Mouse (Mus musculus) liver, embryonic 16.5 days (tissue): ENCODE data around the gene Tbx2. TPM values are rescaled to one million over a fixed set of nuclear protein-coding genes. Genes with fewer than 3 reads are reported as not detected.

ENCODE experiments used
- ATAC-seq: fragments of 200-750 bp; cut with Nextera tagmentation; 2 replicates; pipeline ENCODE4 v1.8.0; 2017; ENCODE audit warnings: low read depth, mild to moderate bottlenecking, moderate number of reproducible peaks, moderate library complexity
- H3K27ac ChIP-seq: fragments of 300-500 bp; sonication (generic); 2 replicates; pipeline ENCODE4 v1.5.1; 2014; ENCODE audit warnings: mild to moderate bottlenecking, low read length
- H3K27me3 ChIP-seq: fragments of 300-500 bp; sonication (generic); 2 replicates; pipeline ENCODE4 v1.6.1; 2014; ENCODE audit warnings: low read depth, low read length, mixed read lengths; ENCODE audit not compliant: control insufficient read depth, insufficient read depth
- H3K36me3 ChIP-seq: fragments of 300-500 bp; sonication (generic); 2 replicates; pipeline ENCODE4 v1.6.1; 2014; ENCODE audit warnings: mild to moderate bottlenecking; ENCODE audit not compliant: control insufficient read depth, insufficient read depth
- H3K4me1 ChIP-seq: fragments of 300-500 bp; sonication (generic); 2 replicates; pipeline ENCODE4 v1.6.1; 2014; ENCODE audit warnings: low read depth, low read length, mixed read lengths; ENCODE audit not compliant: control insufficient read depth
- H3K4me2 ChIP-seq: fragments of 300-500 bp; sonication (generic); 2 replicates; pipeline ENCODE4 v1.6.1; 2014; ENCODE audit warnings: low read depth, low read length, mixed read lengths
- H3K4me3 ChIP-seq: fragments of 300-500 bp; sonication (generic); 2 replicates; pipeline ENCODE4 v1.5.1; 2014; ENCODE audit warnings: low read depth, mild to moderate bottlenecking, low read length
- H3K9ac ChIP-seq: fragments of 300-500 bp; sonication (generic); 2 replicates; pipeline ENCODE4 v1.6.1; 2014; ENCODE audit warnings: low read depth, low read length
- H3K9me3 ChIP-seq: fragments of 300-500 bp; sonication (generic); replicated peaks from 2 replicates; pipeline ENCODE4 v1.6.1; 2016; ENCODE audit warnings: low read length; ENCODE audit not compliant: control insufficient read depth
- WGBS: fragments of 180-500 bp; shearing (Covaris S2); extraction: QIAGEN DNeasy Blood & Tissue Kit; methylation state at CpG from one replicate; pipeline ENCODE4 v1.1.7; 2014; ENCODE audit not compliant: insufficient replicate concordance; 5-methylcytosine and 5-hydroxymethylcytosine counted together
- polyA plus RNA-seq: library from polyadenylated mRNA; unstranded; fragments of >200 nt; fragmentation: Nextera tagmentation; extraction: Ambion mirVana; gene quantifications from 2 replicates; pipeline ENCODE4 v1.2.1, GENCODE M21; 2015

Gene Tbx2
- polyA plus RNA-seq, 1 experiment from 2014 or later = 0.26 TPM

DNA sequence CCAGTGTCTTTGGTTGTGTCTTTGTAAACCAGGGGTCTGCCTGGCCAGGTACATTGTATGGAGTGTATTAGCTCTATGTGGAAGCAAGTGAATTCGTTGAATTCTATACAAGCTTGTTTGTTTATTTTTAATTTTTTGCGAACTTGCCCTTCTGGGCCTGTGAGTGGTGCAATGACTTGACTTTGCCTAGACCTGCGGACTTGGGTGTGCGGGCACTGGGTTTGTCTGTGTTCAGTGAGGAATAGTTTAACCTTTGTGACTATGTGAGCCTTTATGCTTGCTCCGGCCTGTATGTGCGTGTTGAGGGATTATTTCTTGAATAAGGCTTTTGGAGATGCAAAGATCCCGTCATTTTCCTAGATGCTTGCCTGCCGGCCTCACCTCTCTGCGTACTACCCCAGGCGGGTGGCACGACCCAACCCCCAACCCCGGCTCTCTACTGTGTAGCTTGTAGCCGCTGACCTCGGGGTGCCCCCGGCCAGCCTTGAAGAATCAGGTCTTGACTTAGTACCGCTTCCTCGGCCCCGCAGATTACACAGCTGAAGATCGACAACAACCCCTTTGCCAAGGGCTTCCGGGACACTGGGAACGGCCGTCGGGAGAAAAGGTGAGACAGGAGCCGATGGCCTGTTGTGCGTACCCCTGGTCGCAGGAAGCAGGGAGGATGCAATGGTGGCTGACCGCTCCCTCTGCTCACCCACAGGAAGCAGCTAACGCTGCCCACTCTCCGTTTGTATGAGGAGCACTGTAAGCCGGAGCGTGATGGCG, 4.4 kb downstream of the Tbx2 start:
- Histone ChIP-seq H3K36me3 (no peaks in the 10 kb centered on the region), H3K4me2 (no peak overlapping the region), H3K9me3 (no peaks in the 10 kb centered on the region), H3K27ac (no peak overlapping the region), H3K27me3 (peaks cover 100% of the 10 kb centered on the region), H3K9ac (no peak overlapping the region), H3K4me3 (no peak overlapping the region), H3K4me1 (peaks cover 10% of the 10 kb centered on the region)
- ATAC-seq = no peak
- 4% methylated on average over 32 of the region's 32 CpGs for WGBS

DNA sequence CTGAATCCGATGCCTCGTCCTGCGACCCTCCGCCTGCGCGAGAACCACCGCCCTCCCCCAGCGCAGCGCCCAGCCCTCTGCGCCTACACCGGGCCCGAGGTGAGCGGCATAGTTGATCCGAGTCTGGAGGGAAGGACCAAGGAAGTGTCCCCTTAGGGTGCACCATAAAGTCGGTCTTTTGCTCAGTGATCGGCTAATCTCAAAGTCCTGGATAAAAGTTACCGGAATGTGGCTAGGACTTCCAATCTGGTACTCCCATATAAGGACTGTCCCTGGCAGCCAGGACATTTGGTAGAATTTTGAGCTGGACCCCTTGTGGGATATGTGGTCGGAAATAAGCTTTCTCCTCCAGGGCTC, 4.9 kb downstream of the Tbx2 start:
- peaks cover 100% of the 10 kb centered on the region for H3K27me3 ChIP-seq
- no peak for ATAC-seq

DNA sequence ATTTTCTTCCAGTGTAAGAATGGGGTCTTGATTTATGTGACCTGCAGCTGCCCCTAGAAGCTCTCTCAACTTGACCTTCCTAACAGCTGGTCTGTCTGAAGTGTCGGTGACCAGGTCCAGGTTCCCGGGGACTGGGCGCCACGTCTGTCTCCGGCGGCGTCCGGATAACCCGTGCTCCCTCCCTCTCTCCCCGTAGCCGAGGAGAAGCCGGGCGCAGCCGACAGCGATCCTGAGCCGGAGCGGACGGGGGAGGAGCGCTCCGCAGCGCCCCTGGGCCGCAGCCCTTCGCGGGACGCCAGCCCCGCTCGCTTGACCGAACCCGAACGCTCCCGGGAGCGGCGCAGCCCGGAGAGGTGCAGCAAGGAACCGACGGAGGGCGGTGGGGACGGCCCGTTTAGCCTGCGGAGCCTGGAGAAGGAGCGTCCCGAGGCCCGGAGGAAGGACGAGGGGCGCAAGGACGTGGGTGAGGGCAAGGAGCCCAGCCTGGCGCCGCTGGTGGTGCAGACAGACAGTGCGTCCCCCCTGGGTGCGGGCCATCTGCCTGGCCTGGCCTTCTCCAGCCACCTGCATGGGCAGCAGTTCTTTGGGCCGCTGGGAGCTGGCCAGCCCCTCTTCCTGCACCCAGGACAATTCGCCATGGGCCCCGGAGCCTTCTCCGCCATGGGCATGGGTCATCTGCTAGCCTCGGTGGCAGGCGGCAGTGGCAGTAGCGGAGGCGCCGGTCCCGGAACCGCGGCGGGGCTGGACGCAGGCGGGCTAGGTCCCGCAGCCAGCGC, 5.5 kb downstream of the Tbx2 start:
- Histone ChIP-seq H3K27me3 (peaks cover 100% of the 10 kb centered on the region), H3K4me3 (no peak overlapping the region), H3K4me2 (no peak overlapping the region; the same call in 1 of the 2 replicates), H3K36me3 (no peaks in the 10 kb centered on the region), H3K27ac (no peak overlapping the region), H3K9ac (no peak overlapping the region), H3K9me3 (no peaks in the 10 kb centered on the region), H3K4me1 (peaks cover 2% of the 10 kb centered on the region)
- 2% methylated on average over 67 of the region's 67 CpGs for WGBS
- no peak for ATAC-seq

More for the DNA sequence above, 4.9 kb downstream of the Tbx2 start:
- H3K4me2 ChIP-seq = no peak overlapping the region; the same call in 1 of the 2 replicates
- no peak overlapping the region for H3K4me3 ChIP-seq
- 5% methylated on average over 18 of the region's 18 CpGs for WGBS
- no peaks in the 10 kb centered on the region for H3K9me3 ChIP-seq
- H3K36me3 ChIP-seq = no peaks in the 10 kb centered on the region
- H3K9ac ChIP-seq = no peak overlapping the region
- peaks cover 5% of the 10 kb centered on the region for H3K4me1 ChIP-seq
- H3K27ac ChIP-seq = no peak overlapping the region

DNA sequence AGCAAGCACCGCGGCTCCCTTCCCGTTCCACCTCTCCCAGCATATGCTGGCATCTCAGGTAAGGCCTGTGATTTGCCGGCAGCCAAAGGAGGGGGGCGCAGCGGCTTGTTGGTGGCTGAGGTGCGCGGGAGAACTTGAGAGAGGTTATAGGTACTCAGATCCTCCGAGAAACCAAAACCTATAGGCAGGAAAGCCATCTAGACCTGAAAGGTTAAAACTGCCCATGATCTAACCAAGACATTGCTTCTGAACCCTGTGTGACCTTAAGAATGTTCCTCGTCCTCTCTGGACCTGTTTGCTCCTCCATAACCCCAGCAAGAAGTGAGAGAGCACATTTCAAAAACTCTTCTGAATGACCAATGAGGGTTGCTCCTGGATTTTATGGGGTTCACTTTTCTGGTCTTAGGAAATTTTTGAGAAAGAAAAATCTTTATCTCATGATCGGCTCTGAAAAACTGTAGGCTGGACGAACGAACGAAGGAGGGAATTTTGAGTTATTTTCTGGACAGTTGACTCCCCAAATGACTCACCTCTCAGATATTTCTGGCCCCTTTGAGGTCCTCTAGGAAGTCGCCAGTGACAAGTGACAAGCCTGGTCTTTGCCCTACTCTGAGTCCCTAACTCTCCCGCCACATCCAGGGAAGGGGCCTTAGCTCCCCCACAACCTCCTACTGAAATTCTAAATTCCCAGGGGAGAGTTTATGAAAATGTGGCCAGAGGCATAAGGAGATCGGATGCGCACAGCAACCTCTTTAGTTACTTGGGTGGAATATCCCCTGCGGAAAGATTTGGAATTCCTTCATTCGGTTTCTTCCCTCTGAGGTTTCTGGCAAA, 6.3 kb downstream of the Tbx2 start:
- H3K27ac ChIP-seq = no peak overlapping the region
- H3K9me3 ChIP-seq = no peaks in the 10 kb centered on the region
- no peak overlapping the region for H3K9ac ChIP-seq
- peaks cover 100% of the 10 kb centered on the region for H3K27me3 ChIP-seq
- peaks cover 7% of the 10 kb centered on the region for H3K4me1 ChIP-seq
- 8% methylated on average over 20 of the region's 20 CpGs for WGBS
- H3K4me2 ChIP-seq = no peak overlapping the region
- ATAC-seq = no peak
- H3K4me3 ChIP-seq = no peak overlapping the region
- H3K36me3 ChIP-seq = no peaks in the 10 kb centered on the region

DNA sequence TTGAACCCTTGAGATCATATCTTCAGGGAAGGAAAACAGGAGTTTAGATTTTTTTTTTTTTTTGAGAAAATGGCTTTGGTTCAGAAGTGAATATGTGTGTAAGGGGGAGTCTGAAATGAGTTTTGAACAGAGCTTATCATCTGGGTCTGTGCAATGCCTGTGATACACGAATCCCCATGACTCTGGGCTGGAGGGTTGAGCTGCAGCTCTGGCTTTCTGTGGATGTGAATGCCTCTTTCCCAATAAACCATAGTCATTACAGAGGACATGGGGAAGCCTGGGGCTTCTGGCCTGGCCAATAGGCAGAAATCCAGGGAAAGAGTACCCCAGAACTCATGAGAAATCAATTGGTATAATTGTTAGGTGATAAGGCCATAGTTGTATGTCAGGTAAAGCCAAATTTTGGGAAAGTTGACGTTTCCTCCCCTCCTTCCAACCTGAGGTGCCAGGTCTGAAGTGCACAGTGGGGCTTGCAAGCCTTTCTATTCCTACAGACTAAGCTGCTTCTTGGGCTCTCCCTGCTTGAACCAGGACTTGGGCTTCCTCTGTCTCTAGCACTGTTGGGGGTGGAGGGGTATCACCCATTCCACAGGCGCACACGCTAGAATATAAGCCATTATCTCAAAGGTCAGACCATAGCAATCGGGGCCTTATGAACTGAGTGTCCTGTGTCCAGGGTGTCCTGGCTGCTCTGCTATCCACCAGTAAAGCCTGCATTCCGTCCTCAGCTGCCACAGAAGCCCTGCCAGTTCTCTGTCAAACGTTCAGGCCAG, 7.1 kb downstream of the Tbx2 start:
- Histone ChIP-seq H3K27ac (no peak overlapping the region), H3K4me3 (no peak overlapping the region), H3K9ac (no peak overlapping the region), H3K4me2 (no peak overlapping the region), H3K27me3 (peaks cover 100% of the 10 kb centered on the region), H3K9me3 (no peaks in the 10 kb centered on the region), H3K36me3 (no peaks in the 10 kb centered on the region), H3K4me1 (peaks cover 13% of the 10 kb centered on the region)
- 9% methylated on average over 7 of the region's 7 CpGs for WGBS
- ATAC-seq = no peak

- WGBS = 5% methylated on average over 27 of the region's 27 CpGs
- Histone ChIP-seq H3K27ac (no peak overlapping the region), H3K36me3 (no peaks in the 10 kb centered on the region), H3K4me2 (no peak overlapping the region), H3K27me3 (peaks cover 100% of the 10 kb centered on the region), H3K9ac (no peak overlapping the region), H3K4me3 (no peak overlapping the region), H3K4me1 (peaks cover 13% of the 10 kb centered on the region), H3K9me3 (no peaks in the 10 kb centered on the region)
- no peak for ATAC-seq
These were observed 7.9 kb downstream of the Tbx2 start for GRCm38 (mm10) chr11:85840031-85840802.

DNA sequence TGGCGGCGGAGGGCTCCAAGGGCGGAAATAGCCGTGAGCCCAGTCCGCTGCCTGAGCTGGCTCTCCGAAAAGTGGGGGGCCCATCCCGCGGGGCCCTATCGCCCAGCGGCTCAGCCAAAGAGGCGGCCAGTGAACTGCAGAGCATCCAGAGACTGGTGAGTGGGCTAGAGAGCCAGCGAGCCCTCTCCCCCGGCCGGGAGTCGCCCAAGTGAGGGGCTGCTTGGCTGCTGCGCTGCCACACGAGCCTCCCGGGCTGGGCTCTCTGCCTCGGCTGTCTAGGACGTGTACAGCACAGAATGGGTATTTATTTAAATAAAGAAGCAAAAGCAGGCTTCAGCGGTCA, 8.4 kb downstream of the Tbx2 start:
- Histone ChIP-seq H3K4me3 (no peak overlapping the region), H3K27ac (no peak overlapping the region), H3K27me3 (peaks cover 100% of the 10 kb centered on the region), H3K4me2 (no peak overlapping the region), H3K36me3 (no peaks in the 10 kb centered on the region), H3K4me1 (peaks cover 13% of the 10 kb centered on the region), H3K9me3 (no peaks in the 10 kb centered on the region), H3K9ac (no peak overlapping the region)
- WGBS = 3% methylated on average over 21 of the region's 21 CpGs
- no peak for ATAC-seq

DNA sequence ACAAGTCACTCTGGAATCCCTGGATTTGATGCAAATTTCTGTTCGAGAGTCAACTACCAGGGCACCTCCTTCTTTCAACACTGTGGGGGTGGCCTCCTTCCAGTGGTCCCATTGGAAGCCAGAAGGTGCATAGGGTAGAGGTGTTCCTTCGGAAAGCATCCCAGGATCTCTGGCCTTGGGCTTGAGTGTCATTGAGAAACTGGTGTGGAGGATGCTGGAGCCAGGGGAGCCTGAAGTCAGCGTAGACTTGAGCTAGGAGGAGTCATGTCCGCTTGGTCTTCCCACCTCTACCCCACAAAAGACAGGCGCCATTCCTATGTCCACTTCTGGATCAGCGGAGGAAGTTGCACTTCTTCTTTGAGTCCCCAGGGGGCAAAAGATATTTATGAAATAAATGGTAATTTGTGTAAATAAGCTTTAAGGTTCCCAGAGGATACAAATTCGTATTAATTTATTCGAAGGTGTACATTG, 8.9 kb downstream of the Tbx2 start:
- Histone ChIP-seq H3K4me3 (no peak overlapping the region), H3K9me3 (no peaks in the 10 kb centered on the region), H3K4me1 (peaks cover 13% of the 10 kb centered on the region), H3K27me3 (peaks cover 100% of the 10 kb centered on the region), H3K36me3 (no peaks in the 10 kb centered on the region), H3K9ac (no peak overlapping the region), H3K4me2 (no peak overlapping the region), H3K27ac (no peak overlapping the region)
- ATAC-seq = no peak
- 13% methylated on average over 8 of the region's 8 CpGs for WGBS
